In the genomic region with DNA sequence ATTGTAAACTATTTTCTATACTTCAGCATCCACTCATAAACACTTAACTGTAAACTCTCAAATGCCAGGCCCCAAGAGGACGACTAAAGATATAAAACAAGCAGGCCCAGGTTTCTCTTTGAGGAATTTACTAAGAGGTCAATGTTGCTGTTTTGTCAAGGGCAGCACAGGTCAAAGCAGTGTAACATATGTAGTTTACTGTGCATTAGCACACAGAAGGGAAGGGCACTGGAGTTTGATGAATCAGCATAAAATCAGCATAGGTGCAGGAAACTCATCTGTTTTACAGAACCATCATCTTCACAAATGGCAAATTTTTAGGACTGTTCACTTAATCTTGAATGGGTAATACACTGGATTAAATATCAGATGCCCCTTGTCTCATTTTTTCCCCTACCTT, we compare ENCODE assay signal across 34 mouse cellular contexts.
"Had no signal": no experiment of that assay in that cellular context is flagged by ENCODE, and none has a peak within 500 bp of the region (broad histone marks: within the 10 kb centered on the region; RNA-seq: fewer than 3 reads in every experiment).

No protein-coding gene starts in this region.

- ATAC-seq: hindbrain, postnatal 0 days; inflammation-experienced regulatory T-cells, adult 6 months; intestine, embryonic 15.5 days; intestine, embryonic 16.5 days; intestine, postnatal 0 days had no signal

- H3K27me3 ChIP-seq: heart, embryonic 12.5 days; heart, embryonic 13.5 days; heart, embryonic 15.5 days; hindbrain, embryonic 12.5 days; hindbrain, embryonic 13.5 days; hindbrain, embryonic 15.5 days; intestine, embryonic 15.5 days; kidney, embryonic 15.5 days had no signal

- H3K27ac ChIP-seq: heart, embryonic 13.5 days; heart, embryonic 15.5 days; hindbrain, embryonic 10.5 days; hindbrain, embryonic 12.5 days; hindbrain, embryonic 13.5 days; hindbrain, embryonic 14.5 days; hindbrain, embryonic 15.5 days; hindbrain, postnatal 0 days; intestine, embryonic 15.5 days; kidney, embryonic 15.5 days; kidney, postnatal 0 days; layer of hippocampus, adult 2 months; left cerebral cortex, adult 2 months had no signal

- H3K4me3 ChIP-seq: heart, embryonic 12.5 days; heart, embryonic 13.5 days; heart, embryonic 15.5 days; hindbrain, embryonic 10.5 days; hindbrain, embryonic 12.5 days; hindbrain, embryonic 13.5 days; hindbrain, embryonic 15.5 days; intestine, embryonic 15.5 days; kidney, embryonic 15.5 days; layer of hippocampus, adult 2 months; left cerebral cortex, adult 2 months had no signal

- H3K4me1 ChIP-seq: heart, embryonic 12.5 days; heart, embryonic 15.5 days; hindbrain, embryonic 10.5 days; hindbrain, embryonic 12.5 days; hindbrain, embryonic 13.5 days; hindbrain, embryonic 15.5 days; intestine, embryonic 15.5 days; kidney, embryonic 15.5 days had no signal

- H3K9me3 ChIP-seq: heart, embryonic 12.5 days; heart, embryonic 13.5 days; heart, embryonic 15.5 days; hindbrain, embryonic 10.5 days; hindbrain, embryonic 12.5 days; hindbrain, embryonic 13.5 days; hindbrain, embryonic 15.5 days; intestine, embryonic 15.5 days; kidney, embryonic 15.5 days had no signal

- DNase-seq: heart, postnatal 10 days; heart, postnatal 14 days; heart, postnatal 36 days; heart, postnatal 4 days; kidney, adult 11 months; kidney, adult 18-20 months; kidney, adult 2 months; kidney, adult 8-10 months; kidney, adult 9 months; kidney, postnatal 10 days; kidney, postnatal 14 days; kidney, postnatal 25 days; kidney, postnatal 36 days; kidney, postnatal 4 days; layer of hippocampus, adult 9-11 months; layer of hippocampus, postnatal 36 days had no signal

- H3K4me2 ChIP-seq: heart, embryonic 11.5 days; heart, embryonic 12.5 days; heart, embryonic 13.5 days; heart, embryonic 15.5 days; hindbrain, embryonic 12.5 days; hindbrain, embryonic 13.5 days; hindbrain, embryonic 14.5 days; hindbrain, embryonic 15.5 days; intestine, embryonic 15.5 days; kidney, embryonic 15.5 days had no signal

- H3K36me3 ChIP-seq: heart, embryonic 15.5 days; intestine, embryonic 15.5 days had no signal

- H3K9ac ChIP-seq: heart, embryonic 12.5 days; heart, embryonic 13.5 days; heart, embryonic 15.5 days; hindbrain, embryonic 12.5 days; hindbrain, embryonic 13.5 days; hindbrain, embryonic 14.5 days; hindbrain, embryonic 15.5 days; intestine, embryonic 15.5 days; kidney, embryonic 15.5 days had no signal
